Mouse (Mus musculus) liver, embryonic 15.5 days (tissue): ENCODE results near the gene Tmco3. TPM values are rescaled to one million over a fixed set of nuclear protein-coding genes. Genes with fewer than 3 reads are reported as not detected.

Experiments used
- ATAC-seq: fragments of 200-750 bp; cut with Nextera tagmentation; 2 replicates; pipeline ENCODE4 v1.8.0; 2017; ENCODE audit warnings: moderate number of reproducible peaks, mild to moderate bottlenecking, moderate library complexity; ENCODE audit not compliant: insufficient read depth
- H3K27ac ChIP-seq: fragments of 300-500 bp; sonication (generic); replicated peaks from 2 replicates; pipeline ENCODE4 v1.5.1; 2015; ENCODE audit warnings: mild to moderate bottlenecking, inconsistent platforms
- H3K27me3 ChIP-seq: fragments of 300-500 bp; sonication (generic); 2 replicates; pipeline ENCODE4 v1.6.1; 2015; ENCODE audit warnings: mild to moderate bottlenecking, inconsistent platforms
- H3K36me3 ChIP-seq: fragments of 300-500 bp; sonication (generic); replicated peaks from 2 replicates; pipeline ENCODE4 v1.6.1; 2015; ENCODE audit warnings: moderate library complexity, mild to moderate bottlenecking, inconsistent platforms
- H3K4me1 ChIP-seq: fragments of 300-500 bp; sonication (generic); replicated peaks from 2 replicates; pipeline ENCODE4 v1.6.1; 2015; ENCODE audit warnings: inconsistent platforms
- H3K4me2 ChIP-seq: fragments of 300-500 bp; sonication (generic); 2 replicates; pipeline ENCODE4 v1.6.1; 2015; ENCODE audit warnings: moderate library complexity, mild to moderate bottlenecking, inconsistent platforms
- H3K4me3 ChIP-seq: fragments of 300-500 bp; sonication (generic); replicated peaks from 2 replicates; pipeline ENCODE4 v1.5.1; 2015; ENCODE audit warnings: mild to moderate bottlenecking, inconsistent platforms
- H3K9ac ChIP-seq: fragments of 300-500 bp; sonication (generic); 2 replicates; pipeline ENCODE4 v1.6.1; 2015; ENCODE audit warnings: moderate library complexity, mild to moderate bottlenecking, inconsistent platforms
- H3K9me3 ChIP-seq: fragments of 300-500 bp; sonication (generic); replicated peaks from 2 replicates; pipeline ENCODE4 v1.6.1; 2016; ENCODE audit warnings: inconsistent platforms
- WGBS: fragments of 180-500 bp; shearing (Covaris S2); methylation state at CpG from one replicate; pipeline ENCODE4 v1.1.7; 2015; ENCODE audit warnings: mixed read lengths; ENCODE audit not compliant: insufficient replicate concordance; 5-methylcytosine and 5-hydroxymethylcytosine counted together
- polyA plus RNA-seq: library from polyadenylated mRNA; unstranded; fragments of >200 nt; fragmentation: Nextera tagmentation; extraction: Ambion mirVana; gene quantifications from 2 replicates; pipeline ENCODE4 v1.2.1, GENCODE M21; 2015

The Tmco3 gene
- polyA plus RNA-seq, 1 experiment from 2014 or later, result 6.4 TPM

DNA sequence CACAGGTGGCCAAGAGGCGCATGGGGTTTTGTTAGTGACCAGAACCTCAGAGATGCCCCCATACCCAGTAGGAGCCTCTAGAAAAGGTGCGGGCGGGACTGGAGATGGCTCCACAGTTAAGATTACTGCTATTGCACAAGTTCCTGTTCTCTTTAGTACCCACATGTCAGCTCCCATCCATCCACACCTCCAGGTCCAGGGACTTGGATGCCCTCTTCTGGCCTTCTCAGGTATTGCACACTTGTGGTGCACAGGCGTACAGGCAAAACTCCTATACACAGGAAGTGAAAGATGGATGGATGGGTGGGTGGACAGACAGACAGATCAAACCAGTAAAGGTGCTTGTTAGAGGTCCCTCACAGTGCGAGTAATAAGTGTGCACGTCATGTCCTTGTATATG is 73.9 kb downstream of the Tmco3 start:
- no peak for ATAC-seq
- H3K4me1 ChIP-seq, result no peaks in the 10 kb centered on the region
- no peak overlapping the region for H3K9ac ChIP-seq
- no peak overlapping the region for H3K4me3 ChIP-seq
- H3K27ac ChIP-seq, result no peak overlapping the region
- H3K9me3 ChIP-seq, result no peaks in the 10 kb centered on the region
- H3K36me3 ChIP-seq, result peaks cover 99% of the 10 kb centered on the region
- H3K4me2 ChIP-seq, result no peak overlapping the region
- 82% methylated on average over 6 of the region's 6 CpGs for WGBS
- H3K27me3 ChIP-seq, result no peaks in the 10 kb centered on the region

Other genes with a start within 250 kb of the Tmco3 start
- gene Proz, start 227.3 kb upstream of the Tmco3 start, polyA plus RNA-seq, result 37.9 and 46.4 TPM in 2 replicates
- gene Pcid2, start 182.7 kb upstream of the Tmco3 start, polyA plus RNA-seq, result 14.8 and 15.1 TPM in 2 replicates
- 71.6 and 76.7 TPM in 2 replicates for gene Cul4a, start 182.6 kb upstream of the Tmco3 start, polyA plus RNA-seq
- 200 and 205 TPM in 2 replicates for gene Lamp1, start 129.0 kb upstream of the Tmco3 start, polyA plus RNA-seq
- gene Grtp1, start 87.6 kb upstream of the Tmco3 start, polyA plus RNA-seq, result 8.2 and 8.7 TPM in 2 replicates
- gene Adprhl1, start 34.0 kb upstream of the Tmco3 start, polyA plus RNA-seq, result 0.85 and 1.1 TPM in 2 replicates
- 8.2 and 8.5 TPM in 2 replicates for gene Dcun1d2, start 59 bp upstream of the Tmco3 start, polyA plus RNA-seq
- 85.5 and 92.5 TPM in 2 replicates for gene Tfdp1, start 50.6 kb downstream of the Tmco3 start, polyA plus RNA-seq
- gene Atp4b, start 108.6 kb downstream of the Tmco3 start, polyA plus RNA-seq, result not detected in 2 replicates
- gene Grk1, start 116.9 kb downstream of the Tmco3 start, polyA plus RNA-seq, result not detected in 2 replicates
- 0.16 TPM in 1 of 2 replicates, not detected in the other for gene Tmem255b, start 147.0 kb downstream of the Tmco3 start, polyA plus RNA-seq
- gene Gas6, start 206.3 kb downstream of the Tmco3 start, polyA plus RNA-seq, result 7.1 and 7.5 TPM in 2 replicates